Mouse (Mus musculus): ENCODE data around the gene Ror1. TPM values are rescaled to one million over a fixed set of nuclear protein-coding genes. Genes with fewer than 3 reads are reported as not detected.

Ror1 gene
- polyA plus RNA-seq, 1 experiment = 0.45 TPM

DNA sequence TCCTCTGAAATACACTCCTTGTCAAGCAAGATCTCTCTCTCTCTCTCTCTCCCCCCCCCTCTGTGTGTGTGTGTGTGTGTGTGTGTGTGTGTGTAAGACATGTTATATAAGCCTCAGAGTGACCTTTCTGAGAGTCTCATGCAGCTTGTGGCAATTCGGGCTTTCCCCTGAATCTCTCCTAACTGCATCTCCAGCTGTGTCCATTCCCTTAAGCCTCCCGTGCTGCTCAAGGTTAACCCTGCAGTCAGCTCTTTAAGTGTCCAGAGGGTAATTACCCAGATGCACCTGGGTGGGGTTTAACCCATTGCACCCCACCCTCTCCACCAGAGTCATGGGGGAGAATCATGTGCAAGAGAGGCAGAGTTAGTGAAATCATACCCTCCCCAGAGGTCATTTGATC is 105.7 kb downstream of the Ror1 start:
- no peak for DNase-seq (ENCODE audit: low read depth, low spot score)
- WGBS = 51% methylated on average over 2 of the region's 2 CpGs

DNA sequence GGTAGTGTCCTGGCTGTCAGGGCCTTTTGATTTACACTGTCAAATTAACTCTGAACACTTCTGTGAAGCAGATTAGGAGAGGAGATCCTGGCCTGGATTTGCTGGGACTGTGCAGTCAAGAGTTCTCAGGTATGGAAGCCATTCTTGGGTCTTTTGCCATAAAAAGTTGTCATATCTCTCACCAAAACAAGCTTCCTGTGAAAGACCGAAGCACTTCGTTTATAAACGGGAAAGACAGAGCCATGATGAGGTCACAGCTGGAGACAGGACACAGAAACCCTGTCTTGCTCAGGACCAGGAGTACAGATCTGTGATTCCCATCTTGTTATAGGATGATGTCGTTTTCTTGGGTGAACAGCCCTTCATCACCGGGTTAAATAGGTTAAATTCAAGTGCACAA is 107.5 kb downstream of the Ror1 start:
- no peak for DNase-seq (ENCODE audit: low read depth, low spot score)
- WGBS = 69% methylated on average over 5 of the region's 5 CpGs

DNA sequence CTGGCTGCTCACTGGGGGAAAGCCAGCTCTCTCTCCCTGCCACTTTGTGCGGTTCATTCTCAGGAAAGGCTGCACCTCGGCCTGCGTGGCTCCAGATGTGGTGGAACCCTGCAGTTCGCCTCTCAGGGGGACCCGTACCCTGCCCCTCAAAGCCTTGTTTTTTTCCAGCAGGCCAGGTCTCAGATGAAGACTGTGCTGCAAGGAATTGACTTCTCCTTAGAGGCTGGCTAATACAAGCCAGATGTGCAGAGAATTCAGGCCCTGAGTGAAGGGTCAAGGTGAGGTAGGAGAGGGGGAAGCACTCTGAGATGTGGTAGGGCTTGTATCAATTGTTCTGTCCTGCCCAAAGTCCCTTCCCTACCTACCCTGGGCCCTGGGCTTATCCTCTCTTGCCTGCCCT is 108.1 kb downstream of the Ror1 start:
- WGBS = 92% methylated on average over 5 of the region's 5 CpGs
- DNase-seq (ENCODE audit: low read depth, low spot score) = no peak

DNA sequence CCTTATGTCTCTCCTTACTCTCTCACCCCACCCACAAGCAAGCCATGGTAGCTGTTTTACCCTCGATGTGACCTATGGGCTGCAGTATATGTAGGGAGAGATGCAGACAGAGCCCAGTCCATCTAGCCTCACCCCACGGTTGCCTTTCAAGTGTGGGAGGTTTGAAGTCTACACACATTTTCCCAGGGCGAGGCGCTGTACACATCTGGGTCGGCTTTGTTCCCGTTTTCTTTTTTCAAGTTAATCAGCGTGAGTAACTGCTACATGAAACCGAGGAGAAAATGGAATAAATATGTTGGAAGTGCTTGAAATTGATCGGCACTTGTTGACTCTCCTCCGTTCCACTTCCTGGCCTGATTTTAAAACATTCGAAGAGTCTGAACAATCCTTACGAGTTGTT is 108.8 kb downstream of the Ror1 start:
- DNase-seq (ENCODE audit: low read depth, low spot score) = no peak
- WGBS = 67% methylated on average over 12 of the region's 12 CpGs

DNA sequence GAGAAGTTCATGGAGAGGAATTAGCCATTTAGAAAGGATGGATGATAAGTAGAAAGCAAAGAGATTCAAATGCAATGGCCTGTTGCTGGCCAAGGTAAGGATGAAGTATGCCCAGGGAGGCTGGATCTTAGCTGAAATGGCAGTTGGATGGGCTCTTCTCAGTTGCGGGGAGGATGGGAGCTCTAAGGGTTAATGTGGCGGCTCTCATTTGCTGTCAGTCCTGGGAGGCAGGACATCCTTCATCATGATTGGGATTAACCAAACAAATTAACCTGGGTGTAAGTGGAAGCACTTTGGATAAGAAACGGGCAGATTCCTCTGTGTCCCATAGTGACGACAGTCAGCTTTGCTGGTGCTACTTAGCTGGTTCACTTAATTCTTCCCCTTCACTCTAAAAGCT is 112.5 kb downstream of the Ror1 start:
- 90% methylated on average over 4 of the region's 4 CpGs for WGBS
- no peak for DNase-seq (ENCODE audit: low read depth, low spot score)

DNA sequence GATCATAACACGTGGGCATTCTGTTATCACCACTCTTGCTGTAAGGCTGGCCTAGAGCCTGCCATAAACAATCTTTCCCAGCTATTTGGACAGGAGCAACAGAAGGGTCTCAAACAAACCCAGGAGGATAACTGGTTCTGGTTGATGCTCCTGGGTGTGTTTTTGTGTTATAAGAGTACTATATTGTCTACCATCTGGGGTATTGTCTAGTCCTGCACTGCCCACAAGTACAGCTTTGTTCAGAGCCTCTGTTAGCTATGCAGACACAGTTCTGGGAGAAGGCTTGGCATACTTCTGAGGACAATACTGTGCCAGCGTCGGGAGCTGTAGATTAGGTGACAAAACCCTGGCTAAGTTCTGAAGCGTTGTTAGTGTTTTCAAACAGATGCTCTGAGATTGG is 113.5 kb downstream of the Ror1 start:
- 67% methylated on average over 4 of the region's 4 CpGs for WGBS
- no peak for DNase-seq (ENCODE audit: low read depth, low spot score)

DNA sequence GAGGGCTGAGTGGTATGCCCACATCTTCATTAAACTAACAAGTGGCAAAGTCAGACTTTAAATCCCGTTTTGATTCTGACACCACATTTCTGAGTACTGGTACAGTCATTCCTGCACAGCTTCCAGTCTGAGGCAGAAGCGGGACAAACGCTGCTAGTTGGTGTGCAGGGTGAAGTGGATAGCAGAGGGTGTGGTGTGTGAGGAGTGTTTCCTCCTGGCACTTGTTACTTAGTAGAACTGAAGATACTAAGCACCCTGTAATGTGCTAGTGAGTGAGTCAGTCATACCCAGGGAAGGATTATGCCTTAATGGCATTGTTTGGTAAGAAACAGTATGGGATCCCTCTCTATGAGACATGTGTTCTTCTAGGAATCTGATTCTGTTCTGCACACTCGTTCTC is 115.7 kb downstream of the Ror1 start:
- 40% methylated on average over 4 of the region's 4 CpGs for WGBS
- no peak for DNase-seq (ENCODE audit: low read depth, low spot score)

DNA sequence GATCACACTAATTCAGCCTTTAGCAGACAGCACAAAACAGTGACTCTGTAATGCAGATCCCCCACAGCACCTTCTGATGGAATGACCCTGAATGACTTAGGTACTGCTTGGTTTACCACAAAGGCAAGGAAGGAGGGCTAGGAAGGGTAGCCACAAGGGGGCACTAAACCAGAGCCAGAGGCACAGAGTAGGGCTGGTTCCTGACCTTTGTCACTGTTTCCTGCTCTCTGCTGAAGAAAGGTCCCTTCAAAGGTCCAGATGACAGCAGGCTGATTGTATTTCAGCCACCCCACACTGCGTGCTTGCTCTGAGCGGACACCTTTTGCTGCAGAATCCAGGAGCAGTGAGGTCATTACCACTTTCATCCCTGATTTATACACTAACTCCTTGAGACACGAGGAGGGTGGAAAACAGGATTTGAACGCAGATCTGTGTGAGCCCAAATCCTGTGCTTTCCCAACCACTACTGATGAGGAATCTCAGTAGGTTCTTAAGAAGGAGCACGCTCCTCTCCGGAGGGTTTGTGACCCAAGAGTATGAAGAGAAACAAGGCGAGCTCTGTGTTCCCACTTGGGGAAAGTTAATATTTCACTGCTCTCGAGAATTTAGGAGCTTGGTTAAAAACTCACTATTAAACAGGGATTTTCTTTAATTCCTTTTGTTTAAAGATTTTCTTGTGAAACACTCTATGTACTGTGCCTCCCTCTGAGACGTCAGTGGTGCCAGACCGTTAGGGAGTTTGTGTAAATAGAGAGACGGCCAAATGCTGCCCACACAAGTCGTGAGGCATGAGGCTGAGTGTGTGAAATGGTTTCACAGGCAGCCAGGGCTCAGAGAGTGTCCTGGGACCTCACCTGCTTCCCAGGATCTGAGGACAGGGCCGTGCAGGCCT is 119.0 kb downstream of the Ror1 start:
- peak; percentile 52 for DNase-seq (ENCODE audit: low read depth, low spot score)
- 42% methylated on average over 13 of the region's 13 CpGs for WGBS

- 69% methylated on average over 3 of the region's 3 CpGs for WGBS
- no peak for DNase-seq (ENCODE audit: low read depth, low spot score)
These were observed 121.0 kb downstream of the Ror1 start for GRCm38 (mm10) chr4:100216587-100216986.

GRCm38 (mm10) chr4:100219026-100219425 is 123.4 kb downstream of the Ror1 start:
- DNase-seq (ENCODE audit: low read depth, low spot score) = no peak
- 82% methylated on average over 4 of the region's 4 CpGs for WGBS

GRCm38 (mm10) chr4:100219599-100219998 is 124.0 kb downstream of the Ror1 start:
- no peak for DNase-seq (ENCODE audit: low read depth, low spot score)
- WGBS = 83% methylated on average over 4 of the region's 4 CpGs

- 67% methylated on average over 13 of the region's 13 CpGs for WGBS
- DNase-seq (ENCODE audit: low read depth, low spot score) = no peak
These were observed 126.6 kb downstream of the Ror1 start for GRCm38 (mm10) chr4:100221978-100222737.

DNA sequence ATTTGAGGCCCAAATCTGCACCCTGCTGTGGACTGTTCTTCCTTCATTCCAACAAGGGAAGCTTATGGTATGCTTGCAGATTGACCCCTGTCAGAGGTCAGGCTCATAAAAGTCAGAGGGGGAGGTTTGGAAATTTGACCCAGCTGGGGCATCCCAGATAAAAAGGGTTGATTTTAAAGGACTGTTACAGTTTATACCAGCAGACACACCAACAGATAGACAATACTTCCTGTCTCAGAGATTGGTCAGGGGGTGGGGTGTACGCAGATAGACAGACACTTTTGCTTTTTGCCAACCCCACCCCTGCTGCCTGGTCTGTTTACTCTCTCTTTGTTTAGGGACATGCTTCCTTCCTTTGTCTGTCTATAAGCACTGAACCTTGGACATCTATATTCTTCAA is 127.9 kb downstream of the Ror1 start:
- no peak for DNase-seq (ENCODE audit: low read depth, low spot score)
- WGBS = 26% methylated on average over 1 of the region's 1 CpGs

DNA sequence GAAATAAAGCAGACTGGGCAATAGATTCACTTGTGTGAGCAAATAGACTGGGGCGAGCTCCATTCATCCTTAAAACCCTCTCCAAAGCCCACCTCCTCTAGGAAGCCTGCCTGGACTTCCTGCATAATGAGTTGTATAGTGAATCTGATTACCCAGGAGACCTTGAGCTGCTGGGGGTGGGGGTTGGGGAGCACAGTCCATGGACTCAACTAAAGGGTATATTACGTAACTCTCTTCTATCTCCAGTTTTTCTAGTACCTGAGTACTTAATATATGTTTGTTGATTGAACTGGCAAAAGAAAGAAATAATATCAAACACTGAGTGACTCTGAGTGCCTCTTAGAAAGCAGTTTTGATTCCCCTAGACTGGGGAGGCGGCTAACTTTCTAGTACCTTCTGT is 128.4 kb downstream of the Ror1 start:
- no peak for DNase-seq (ENCODE audit: low read depth, low spot score)
- WGBS = 81% methylated on average over 3 of the region's 3 CpGs

GRCm38 (mm10) chr4:100226619-100227018 is 131.0 kb downstream of the Ror1 start:
- WGBS = 39% methylated on average over 4 of the region's 4 CpGs
- DNase-seq (ENCODE audit: low read depth, low spot score) = no peak

- WGBS = 57% methylated on average over 3 of the region's 3 CpGs
- DNase-seq (ENCODE audit: low read depth, low spot score) = no peak
These were observed 132.5 kb downstream of the Ror1 start for GRCm38 (mm10) chr4:100228106-100228505.

- DNase-seq (ENCODE audit: low read depth, low spot score) = no peak
- 80% methylated on average over 5 of the region's 5 CpGs for WGBS
These were observed 134.7 kb downstream of the Ror1 start for GRCm38 (mm10) chr4:100230245-100230644.

DNA sequence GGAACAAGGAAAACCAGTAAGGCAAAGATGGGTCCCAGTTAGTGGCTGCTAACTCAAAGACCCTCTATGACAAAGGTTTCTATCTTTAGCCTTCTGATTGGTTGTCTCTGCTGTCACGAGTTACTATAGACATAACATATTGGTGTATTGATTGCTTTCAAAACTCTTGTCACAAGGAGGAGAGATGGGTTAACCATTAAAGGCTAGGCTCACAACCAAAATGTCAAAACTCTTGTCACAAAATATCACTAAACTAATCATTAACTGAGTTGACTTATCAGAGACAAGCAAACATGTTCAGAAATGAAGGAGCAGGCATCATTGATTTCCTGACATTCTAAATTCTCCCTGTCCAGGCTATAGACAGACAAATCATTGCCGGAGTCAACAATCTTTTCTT is 135.4 kb downstream of the Ror1 start:
- 96% methylated on average over 2 of the region's 2 CpGs for WGBS
- DNase-seq (ENCODE audit: low read depth, low spot score) = no peak

GRCm38 (mm10) chr4:100231906-100232305 is 136.3 kb downstream of the Ror1 start:
- no peak for DNase-seq (ENCODE audit: low read depth, low spot score)
- WGBS = 95% methylated on average over 3 of the region's 3 CpGs

DNA sequence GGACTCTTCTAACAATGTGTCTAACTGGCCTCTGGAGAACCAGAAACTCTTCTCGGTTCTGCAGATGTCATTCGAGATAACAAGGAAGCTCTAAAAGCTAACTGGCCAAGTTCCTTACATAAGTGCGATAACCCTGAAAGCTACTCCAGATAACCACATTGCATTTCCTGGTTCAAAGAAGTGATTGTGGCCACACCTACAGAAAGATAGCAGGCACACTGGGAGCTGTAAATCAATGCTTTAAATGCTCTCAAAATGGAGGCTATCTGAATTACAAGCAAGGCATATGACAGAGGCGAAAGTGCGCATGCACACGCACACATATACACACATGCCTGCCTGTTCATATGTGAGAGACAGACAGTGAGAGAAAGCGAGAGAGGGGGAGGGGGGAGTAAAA is 136.9 kb downstream of the Ror1 start:
- DNase-seq (ENCODE audit: low read depth, low spot score) = peak; percentile 38
- 36% methylated on average over 7 of the region's 7 CpGs for WGBS

- DNase-seq (ENCODE audit: low read depth, low spot score) = no peak
- 79% methylated on average over 10 of the region's 10 CpGs for WGBS
These were observed 138.2 kb downstream of the Ror1 start for GRCm38 (mm10) chr4:100233770-100234169.
